Mouse (Mus musculus): ENCODE measurements around the gene Dtnb. TPM values are rescaled to one million over a fixed set of nuclear protein-coding genes. Genes with fewer than 3 reads are reported as not detected.

The Dtnb gene
- polyA plus RNA-seq, 1 experiment from 2014 or later, result 27.0 TPM

GRCm38 (mm10) chr12:3819899-3820298 is 247.7 kb downstream of the Dtnb start:
- H3K27ac ChIP-seq (ENCODE audit: low read depth, low read length), result no peak overlapping the region
- H3K36me3 ChIP-seq (ENCODE audit: control insufficient read depth, insufficient read depth, low read length), result no peaks in the 10 kb centered on the region
- H3K4me1 ChIP-seq (replicated peaks; ENCODE audit: control insufficient read depth, insufficient read depth, low read length), result no peaks in the 10 kb centered on the region
- H3K27me3 ChIP-seq (replicated peaks; ENCODE audit: control insufficient read depth, insufficient read depth, low read length), result no peaks in the 10 kb centered on the region
- ATAC-seq (replicated peaks; ENCODE audit: low FRiP score), result no peak
- no peaks in the 10 kb centered on the region for H3K9me3 ChIP-seq (ENCODE audit: control insufficient read depth, low read length)
- no peak overlapping the region for H3K9ac ChIP-seq (ENCODE audit: low read depth, low read length)
- H3K4me3 ChIP-seq (ENCODE audit: low read depth, low read length), result no peak overlapping the region
- H3K4me2 ChIP-seq, result no peak overlapping the region
- no peak for DNase-seq (ENCODE audit: low spot score)
- WGBS, result 70% methylated on average over 4 of the region's 4 CpGs

GRCm38 (mm10) chr12:3823408-3823807 is 251.2 kb downstream of the Dtnb start:
- no peak overlapping the region for H3K9ac ChIP-seq (ENCODE audit: low read depth, low read length)
- ATAC-seq (replicated peaks; ENCODE audit: low FRiP score) (no peak), DNase-seq (ENCODE audit: low spot score) (no peak)
- no peaks in the 10 kb centered on the region for H3K36me3 ChIP-seq (ENCODE audit: control insufficient read depth, insufficient read depth, low read length)
- H3K27me3 ChIP-seq (replicated peaks; ENCODE audit: control insufficient read depth, insufficient read depth, low read length), result no peaks in the 10 kb centered on the region
- no peaks in the 10 kb centered on the region for H3K9me3 ChIP-seq (ENCODE audit: control insufficient read depth, low read length)
- no peak overlapping the region for H3K4me3 ChIP-seq (ENCODE audit: low read depth, low read length)
- H3K27ac ChIP-seq (ENCODE audit: low read depth, low read length), result no peak overlapping the region
- H3K4me1 ChIP-seq (replicated peaks; ENCODE audit: control insufficient read depth, insufficient read depth, low read length), result peaks cover 10% of the 10 kb centered on the region
- WGBS, result 74% methylated on average over 5 of the region's 5 CpGs
- no peak overlapping the region for H3K4me2 ChIP-seq

- Histone ChIP-seq H3K4me3 (ENCODE audit: low read depth, low read length) (no peak overlapping the region), H3K27me3 (replicated peaks; ENCODE audit: control insufficient read depth, insufficient read depth, low read length) (no peaks in the 10 kb centered on the region), H3K27ac (ENCODE audit: low read depth, low read length) (no peak overlapping the region), H3K4me2 (peak overlapping the region; percentile 24; the same call in 1 of the 2 replicates), H3K9me3 (ENCODE audit: control insufficient read depth, low read length) (no peaks in the 10 kb centered on the region), H3K4me1 (replicated peaks; ENCODE audit: control insufficient read depth, insufficient read depth, low read length) (peaks cover 10% of the 10 kb centered on the region), H3K36me3 (ENCODE audit: control insufficient read depth, insufficient read depth, low read length) (no peaks in the 10 kb centered on the region), H3K9ac (ENCODE audit: low read depth, low read length) (no peak overlapping the region)
- DNase-seq (ENCODE audit: low spot score) (no peak), ATAC-seq (replicated peaks; ENCODE audit: low FRiP score) (no peak; the same call in 1 of the 2 replicates)
- 73% methylated on average over 5 of the region's 5 CpGs for WGBS
Measured at GRCm38 (mm10) chr12:3824906-3825713, 252.9 kb downstream of the Dtnb start.

GRCm38 (mm10) chr12:3825714-3826080 is 253.5 kb downstream of the Dtnb start:
- H3K27ac ChIP-seq (ENCODE audit: low read depth, low read length), result no peak overlapping the region
- H3K9me3 ChIP-seq (ENCODE audit: control insufficient read depth, low read length), result no peaks in the 10 kb centered on the region
- peak overlapping the region; percentile 24; the same call in 1 of the 2 replicates for H3K4me2 ChIP-seq
- no peaks in the 10 kb centered on the region for H3K36me3 ChIP-seq (ENCODE audit: control insufficient read depth, insufficient read depth, low read length)
- H3K9ac ChIP-seq (ENCODE audit: low read depth, low read length), result no peak overlapping the region
- H3K4me1 ChIP-seq (replicated peaks; ENCODE audit: control insufficient read depth, insufficient read depth, low read length), result peaks cover 10% of the 10 kb centered on the region
- H3K4me3 ChIP-seq (ENCODE audit: low read depth, low read length), result no peak overlapping the region
- no peaks in the 10 kb centered on the region for H3K27me3 ChIP-seq (replicated peaks; ENCODE audit: control insufficient read depth, insufficient read depth, low read length)
- ATAC-seq (replicated peaks; ENCODE audit: low FRiP score), result peak; percentile 71
- no peak for DNase-seq (ENCODE audit: low spot score)
- 36% methylated on average over 12 of the region's 12 CpGs for WGBS

GRCm38 (mm10) chr12:3827771-3828170 is 255.6 kb downstream of the Dtnb start:
- Histone ChIP-seq H3K9me3 (ENCODE audit: control insufficient read depth, low read length) (no peaks in the 10 kb centered on the region), H3K36me3 (ENCODE audit: control insufficient read depth, insufficient read depth, low read length) (no peaks in the 10 kb centered on the region), H3K27me3 (replicated peaks; ENCODE audit: control insufficient read depth, insufficient read depth, low read length) (no peaks in the 10 kb centered on the region), H3K4me2 (no peak overlapping the region), H3K27ac (ENCODE audit: low read depth, low read length) (no peak overlapping the region), H3K9ac (ENCODE audit: low read depth, low read length) (no peak overlapping the region), H3K4me1 (replicated peaks; ENCODE audit: control insufficient read depth, insufficient read depth, low read length) (peaks cover 10% of the 10 kb centered on the region), H3K4me3 (ENCODE audit: low read depth, low read length) (no peak overlapping the region)
- DNase-seq (ENCODE audit: low spot score), result no peak
- whole genome bisulfite sequencing, result 73% methylated on average over 5 of the region's 5 CpGs
- ATAC-seq (replicated peaks; ENCODE audit: low FRiP score), result no peak

Small RNAs within 50 kb of the gene (microRNA-seq; reads per million reads assigned to microRNA genes)
- not detected for gene Gm26050 (ENCODE audit: borderline number of aligned reads)

Other genes with a start within 250 kb of the Dtnb start
- 3.5 and 4.8 TPM in 2 replicates for gene Kif3c, start 207.2 kb upstream of the Dtnb start, polyA plus RNA-seq (2014; fragmentation: Nextera tagmentation; extraction: Ambion mirVana)
- gene Asxl2, start 145.5 kb upstream of the Dtnb start, polyA plus RNA-seq (2014; fragmentation: Nextera tagmentation; extraction: Ambion mirVana), result 21.4 and 23.4 TPM in 2 replicates
- gene Dnmt3a, start 233.6 kb downstream of the Dtnb start, polyA plus RNA-seq (2014; fragmentation: Nextera tagmentation; extraction: Ambion mirVana), result 73.2 and 73.3 TPM in 2 replicates

Measured in liver, embryonic 11.5 days (tissue).